Mouse (Mus musculus) hindbrain, postnatal 0 days (tissue): ENCODE measurements around the gene Mrps16. TPM values are rescaled to one million over a fixed set of nuclear protein-coding genes. Genes with fewer than 3 reads are reported as not detected.

ENCODE experiments used
- ATAC-seq: fragments of 200-750 bp; cut with Nextera tagmentation; 2 replicates; pipeline ENCODE4 v1.8.0; 2017; ENCODE audit warnings: mild to moderate bottlenecking, moderate TSS enrichment, moderate library complexity
- DNase-seq: peaks from one replicate; pipeline ENCODE4 v3.0.0-alpha.2; 2015; ENCODE audit warnings: low spot score
- H3K27ac ChIP-seq: fragments of 300-500 bp; sonication (generic); 2 replicates; pipeline ENCODE4 v1.5.1; 2014; ENCODE audit warnings: mild to moderate bottlenecking
- H3K27me3 ChIP-seq: fragments of 300-500 bp; sonication (generic); 2 replicates; pipeline ENCODE4 v1.6.1; 2014; ENCODE audit warnings: low read length, mixed read lengths; ENCODE audit not compliant: insufficient read depth
- H3K36me3 ChIP-seq: fragments of 300-500 bp; sonication (generic); 2 replicates; pipeline ENCODE4 v1.6.1; 2014; ENCODE audit warnings: low read length, mixed read lengths; ENCODE audit not compliant: insufficient read depth
- H3K4me1 ChIP-seq: fragments of 300-500 bp; sonication (generic); 2 replicates; pipeline ENCODE4 v1.6.1; 2014; ENCODE audit warnings: antibody characterized with exemption, low read length, mixed read lengths; ENCODE audit not compliant: insufficient read depth
- H3K4me2 ChIP-seq: fragments of 300-500 bp; sonication (generic); 2 replicates; pipeline ENCODE4 v1.6.1; 2014; ENCODE audit warnings: low read depth, mild to moderate bottlenecking, low read length, moderate library complexity, mixed read lengths
- H3K4me3 ChIP-seq: fragments of 300-500 bp; sonication (generic); 2 replicates; pipeline ENCODE4 v1.5.1; 2014; ENCODE audit warnings: low read length
- H3K9ac ChIP-seq: fragments of 300-500 bp; sonication (generic); replicated peaks from 2 replicates; pipeline ENCODE4 v1.6.1; 2014; ENCODE audit warnings: mild to moderate bottlenecking, low read length, moderate library complexity, mixed read lengths
- H3K9me3 ChIP-seq: fragments of 300-500 bp; sonication (generic); 2 replicates; pipeline ENCODE4 v1.6.1; 2016; ENCODE audit warnings: low read length, mixed read lengths
- CTCF ChIP-seq: IDR thresholded peaks from 2 replicates; pipeline ENCODE4 v1.5.1; 2016; ENCODE audit warnings: antibody characterized with exemption, control low read depth, low read depth
- WGBS: fragments of 180-500 bp; shearing (Covaris S2); extraction: QIAGEN DNeasy Blood & Tissue Kit; methylation state at CpG from one replicate; pipeline ENCODE4 v1.1.7; 2014; 5-methylcytosine and 5-hydroxymethylcytosine counted together
- polyA plus RNA-seq: library from polyadenylated mRNA; unstranded; fragments of >200 nt; fragmentation: Nextera tagmentation; extraction: Ambion mirVana; gene quantifications from 2 replicates; pipeline ENCODE4 v1.2.1, GENCODE M21; 2015
- total RNA-seq: library from RNA; depleted of rRNA; stranded (reverse); fragments of >200 nt; gene quantifications from 2 replicates; pipeline ENCODE4 v1.2.3, GENCODE M21; 2014

Mrps16 gene
- total and polyA plus RNA-seq, 2 experiments from 2014 or later: 35.4 to 68.1 TPM

DNA sequence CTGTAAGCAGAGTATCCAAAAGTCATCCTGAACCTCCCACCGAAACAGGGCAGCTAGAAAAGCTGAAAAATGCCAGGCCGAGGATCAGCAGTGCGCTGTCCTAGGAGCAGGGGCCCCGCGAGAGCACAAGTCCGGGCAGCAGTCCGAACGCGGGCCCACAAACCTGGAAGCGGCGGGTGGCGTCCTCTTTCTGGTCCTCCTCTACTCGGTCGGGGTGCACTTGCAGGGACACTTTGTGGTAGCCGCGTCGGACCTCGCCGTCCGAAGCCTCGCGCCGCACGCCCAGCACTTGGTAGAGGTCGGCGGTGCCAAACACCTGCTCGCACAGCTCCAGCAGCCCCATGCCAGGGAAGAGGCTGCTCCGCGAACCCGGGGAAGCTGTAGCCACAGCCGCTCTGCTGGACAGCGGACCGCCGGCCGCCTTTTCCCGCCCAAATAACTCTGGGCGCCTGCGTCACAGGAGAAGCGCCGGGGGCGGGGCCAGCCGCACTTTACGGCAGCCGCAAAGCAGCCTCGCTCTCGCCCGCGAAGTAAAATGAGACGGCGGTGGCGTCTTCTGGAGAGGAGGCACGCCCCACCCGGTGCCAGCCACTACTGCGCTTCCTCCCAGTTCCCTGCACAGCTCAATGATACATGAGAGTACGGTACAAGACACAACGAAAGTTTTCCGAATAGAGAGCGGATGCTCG, 4.8 kb downstream of the Mrps16 start, which contains the start of gene Dnajc9:
Gene Dnajc9 (minus strand): TSS at position 470 of the 689 bp plus-strand sequence.
- no peaks in the 10 kb centered on the region for H3K9me3 ChIP-seq
- DNase-seq (peak; percentile 96), ATAC-seq (peak; percentile 71)
- H3K27ac ChIP-seq: peak within 1 kb of the TSS; percentile 75
- H3K4me3 ChIP-seq: peak within 1 kb of the TSS; percentile 61
- H3K9ac ChIP-seq: peak within 1 kb of the TSS; percentile 53
- no peaks in the 10 kb centered on the region for H3K27me3 ChIP-seq
- peak within 1 kb of the TSS; percentile 86 for H3K4me2 ChIP-seq
- peaks cover 7% of the 10 kb centered on the region; the same call in 1 of the 2 replicates for H3K4me1 ChIP-seq
- H3K36me3 ChIP-seq: peaks cover 5% of the 10 kb centered on the region; the same call in 1 of the 2 replicates
- TF ChIP-seq CTCF: no peak
- under 1% methylated on average over 56 of the region's 59 CpGs for WGBS

DNA sequence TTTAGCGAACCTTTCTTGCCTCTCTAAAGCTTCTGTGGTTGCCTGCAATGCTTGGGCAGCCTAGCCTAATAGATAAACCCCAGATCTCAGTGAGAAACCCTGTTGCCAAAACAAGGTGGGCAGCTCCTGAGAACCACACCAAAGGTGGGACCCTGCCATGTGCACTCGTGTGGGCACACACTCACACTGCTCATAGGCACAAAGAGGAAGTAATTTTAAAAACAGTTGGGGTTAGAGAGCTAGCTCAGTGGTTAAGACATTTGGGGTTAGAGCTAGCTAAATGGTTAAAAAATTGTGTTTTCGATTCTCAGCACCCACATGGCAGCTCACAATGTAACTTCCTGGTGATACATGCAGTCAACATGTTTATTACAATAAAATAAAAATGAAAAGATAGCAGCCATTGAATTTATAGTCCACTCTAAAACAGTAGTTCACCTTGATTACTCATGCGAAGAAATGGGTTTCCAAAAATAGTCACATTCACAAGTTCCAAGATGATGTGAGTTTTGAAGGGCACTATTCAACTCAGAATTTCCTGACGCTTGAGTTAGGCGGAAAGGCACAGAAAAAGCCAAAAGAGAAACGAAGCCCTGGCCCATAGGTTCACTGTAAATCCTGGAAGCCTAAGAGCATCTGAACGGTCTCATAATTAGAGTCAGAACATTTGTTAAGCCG, 13.5 kb downstream of the Mrps16 start:
- 92% methylated on average over 9 of the region's 9 CpGs for WGBS
- ATAC-seq: no peak
- Histone ChIP-seq H3K4me1 (no peaks in the 10 kb centered on the region), H3K4me3 (no peak overlapping the region), H3K27me3 (no peaks in the 10 kb centered on the region), H3K27ac (no peak overlapping the region), H3K9ac (no peak overlapping the region), H3K36me3 (peaks cover 40% of the 10 kb centered on the region), H3K4me2 (no peak overlapping the region), H3K9me3 (no peaks in the 10 kb centered on the region)
- no peak for DNase-seq
- no peak for TF ChIP-seq CTCF

DNA sequence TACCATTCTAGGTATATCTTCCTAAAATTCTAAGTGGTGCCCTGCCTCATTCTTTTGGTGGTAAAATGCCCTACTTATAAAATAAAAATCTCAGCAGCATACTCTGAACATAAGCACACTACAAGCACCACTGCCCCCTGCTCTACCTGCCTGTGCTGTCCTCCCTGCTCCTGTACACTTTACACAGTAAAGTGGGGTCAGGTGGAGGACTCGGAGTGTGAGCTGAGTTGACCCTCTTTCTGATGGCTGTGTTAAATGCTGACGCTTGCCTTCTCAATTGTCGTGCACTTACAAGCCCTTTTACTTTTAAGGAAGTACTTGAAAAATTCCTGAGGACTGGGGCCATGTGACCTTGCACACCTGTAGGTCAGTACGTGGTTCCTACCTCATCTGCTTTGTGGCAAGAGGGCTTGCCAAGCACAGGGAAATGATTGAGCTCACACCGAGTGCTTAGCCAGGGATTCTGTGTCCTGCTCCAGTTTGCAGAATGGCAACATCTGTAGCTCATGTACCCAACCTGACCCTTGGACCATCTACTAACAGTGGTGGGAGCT, 14.3 kb downstream of the Mrps16 start:
- peaks cover 41% of the 10 kb centered on the region for H3K36me3 ChIP-seq
- WGBS: 87% methylated on average over 5 of the region's 5 CpGs

DNA sequence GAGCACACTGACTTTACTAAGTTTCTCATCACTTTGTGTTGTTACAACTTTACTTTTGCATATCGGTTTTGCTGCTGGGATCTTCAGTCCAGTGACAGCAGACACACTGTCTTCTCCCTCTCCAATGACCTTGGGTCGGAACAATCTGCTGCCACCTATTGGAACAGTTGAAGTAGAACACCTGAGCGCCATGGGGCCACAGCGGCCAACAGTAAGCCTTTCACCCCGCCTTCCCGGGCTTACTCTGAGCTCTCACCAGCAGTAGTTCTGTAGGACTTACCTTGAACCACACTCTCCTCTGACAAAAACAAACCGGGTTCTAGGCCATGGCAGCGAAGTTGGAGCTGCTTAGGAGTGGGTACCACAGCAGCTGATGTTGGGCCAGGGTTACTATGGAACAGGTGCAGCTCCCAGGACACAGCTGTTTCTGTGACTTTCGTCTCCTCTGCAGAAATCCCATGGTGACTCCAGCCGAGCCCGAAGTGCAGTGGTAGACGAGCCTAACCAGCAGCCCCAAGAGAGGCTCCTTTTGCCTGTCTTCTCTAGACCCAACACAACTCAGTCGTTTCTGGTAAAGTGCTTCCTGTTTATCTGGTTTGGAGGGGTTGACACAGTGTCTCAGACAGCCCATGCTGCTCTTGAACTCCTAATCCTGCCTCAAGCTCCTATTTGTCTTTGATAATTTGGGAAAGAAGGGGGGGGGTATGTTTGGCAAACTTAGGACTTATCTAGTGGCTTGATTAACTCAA, 14.9 kb downstream of the Mrps16 start:
- H3K9ac ChIP-seq: no peak overlapping the region
- peaks cover 47% of the 10 kb centered on the region for H3K36me3 ChIP-seq
- 42% methylated on average over 13 of the region's 13 CpGs for WGBS
- no peaks in the 10 kb centered on the region for H3K27me3 ChIP-seq
- ATAC-seq: peak; percentile 82
- no peaks in the 10 kb centered on the region for H3K9me3 ChIP-seq
- peak; percentile 64 for TF ChIP-seq CTCF
- no peak overlapping the region for H3K27ac ChIP-seq
- no peaks in the 10 kb centered on the region for H3K4me1 ChIP-seq
- no peak overlapping the region for H3K4me2 ChIP-seq
- no peak overlapping the region for H3K4me3 ChIP-seq
- DNase-seq: peak; percentile 62

More for the DNA sequence above, 14.3 kb downstream of the Mrps16 start:
- no peak for ATAC-seq
- Histone ChIP-seq H3K27me3 (no peaks in the 10 kb centered on the region), H3K4me3 (no peak overlapping the region), H3K9me3 (no peaks in the 10 kb centered on the region), H3K9ac (no peak overlapping the region), H3K27ac (no peak overlapping the region), H3K4me1 (no peaks in the 10 kb centered on the region), H3K4me2 (no peak overlapping the region)
- DNase-seq: no peak
- no peak for TF ChIP-seq CTCF

DNA sequence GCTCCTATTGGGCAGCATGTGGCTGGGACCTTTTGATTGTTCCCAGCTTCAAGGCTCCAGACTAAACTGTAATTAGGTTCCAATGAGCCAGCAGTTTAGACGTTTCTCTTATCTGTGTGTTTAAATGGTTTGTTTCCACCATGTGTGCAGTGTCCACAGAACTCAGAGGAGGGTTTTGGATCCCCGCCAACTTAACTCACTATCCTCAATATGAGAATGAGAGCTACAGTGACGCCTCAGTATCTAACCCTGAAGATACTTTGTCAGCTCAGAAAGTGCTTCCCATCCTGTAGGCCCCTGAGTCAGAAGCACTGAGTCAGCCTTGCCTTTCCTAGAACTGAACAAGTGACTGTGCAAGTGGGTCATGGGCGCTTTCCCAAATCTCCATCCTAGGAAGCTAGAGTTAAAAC, 16.3 kb downstream of the Mrps16 start:
- WGBS: 81% methylated on average over 4 of the region's 4 CpGs
- H3K4me3 ChIP-seq: no peak overlapping the region
- H3K36me3 ChIP-seq: peaks cover 51% of the 10 kb centered on the region
- H3K27me3 ChIP-seq: no peaks in the 10 kb centered on the region
- H3K27ac ChIP-seq: no peak overlapping the region
- H3K9me3 ChIP-seq: no peaks in the 10 kb centered on the region
- H3K9ac ChIP-seq: no peak overlapping the region
- ATAC-seq (no peak), DNase-seq (no peak)
- no peak for TF ChIP-seq CTCF
- H3K4me2 ChIP-seq: no peak overlapping the region
- no peaks in the 10 kb centered on the region for H3K4me1 ChIP-seq

DNA sequence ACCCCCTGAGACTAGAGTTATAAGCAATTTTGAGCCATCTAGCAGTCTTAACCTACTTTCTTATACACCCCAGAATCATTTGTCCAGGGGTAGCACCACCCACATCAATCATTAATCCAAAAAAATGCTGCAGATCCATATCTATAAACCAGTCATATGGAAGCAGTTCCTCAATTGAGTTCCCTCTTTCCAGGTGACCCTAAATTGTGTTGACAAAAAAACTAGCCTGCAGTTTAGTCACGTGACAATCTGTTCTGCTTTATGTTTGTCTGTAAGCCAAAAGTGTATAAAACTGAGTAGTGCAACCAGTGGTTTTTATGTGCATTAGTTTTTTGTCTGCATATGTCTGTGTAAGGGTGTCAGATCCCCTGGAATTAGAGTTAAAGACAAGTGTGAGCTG, 21.6 kb downstream of the Mrps16 start:
- no peaks in the 10 kb centered on the region for H3K27me3 ChIP-seq
- H3K27ac ChIP-seq: no peak overlapping the region
- no peak for DNase-seq
- 91% methylated on average over 1 of the region's 1 CpGs for WGBS
- H3K4me2 ChIP-seq: no peak overlapping the region
- TF ChIP-seq CTCF: no peak
- no peak for ATAC-seq
- no peak overlapping the region for H3K4me3 ChIP-seq
- peaks cover 50% of the 10 kb centered on the region; the same call in 1 of the 2 replicates for H3K36me3 ChIP-seq
- H3K9ac ChIP-seq: no peak overlapping the region
- H3K9me3 ChIP-seq: no peaks in the 10 kb centered on the region
- no peaks in the 10 kb centered on the region for H3K4me1 ChIP-seq
